Mouse (Mus musculus) CD4-positive helper T cell, adult 2 months (primary cell): ENCODE data around the gene Cd28.

Source experiments
- DNase-seq: peaks from one replicate; pipeline ENCODE4 v3.0.0-alpha.2; 2012; ENCODE audit warnings: low read depth, missing footprints, low spot score

Gene Cd28

GRCm38 (mm10) chr1:60750201-60750765 lies 33.7 kb downstream of the Cd28 start:
- DNase-seq = peak; percentile 76

- no peak for DNase-seq
Measured at GRCm38 (mm10) chr1:60751011-60751410, 34.4 kb downstream of the Cd28 start.

GRCm38 (mm10) chr1:60752986-60753385 lies 36.4 kb downstream of the Cd28 start:
- DNase-seq = peak; percentile 67

- DNase-seq = peak; percentile 60
Measured at GRCm38 (mm10) chr1:60753981-60754380, 37.4 kb downstream of the Cd28 start.

GRCm38 (mm10) chr1:60755391-60756243 lies 39.0 kb downstream of the Cd28 start:
- DNase-seq = peak; percentile 89

GRCm38 (mm10) chr1:60757631-60758030 lies 41.0 kb downstream of the Cd28 start:
- no peak for DNase-seq

- peak; percentile 87 for DNase-seq
Measured at GRCm38 (mm10) chr1:60758226-60758625, 41.6 kb downstream of the Cd28 start.

GRCm38 (mm10) chr1:60759563-60760335 lies 43.1 kb downstream of the Cd28 start:
- DNase-seq = peak; percentile 54

GRCm38 (mm10) chr1:60760475-60760874 lies 43.9 kb downstream of the Cd28 start:
- peak; percentile 42 for DNase-seq

GRCm38 (mm10) chr1:60761528-60762171 lies 45.0 kb downstream of the Cd28 start:
- peak; percentile 73 for DNase-seq

GRCm38 (mm10) chr1:60762451-60762850 lies 45.9 kb downstream of the Cd28 start:
- no peak for DNase-seq

GRCm38 (mm10) chr1:60762916-60763315 lies 46.3 kb downstream of the Cd28 start:
- no peak for DNase-seq

- peak; percentile 43 for DNase-seq
Measured at GRCm38 (mm10) chr1:60771771-60772170, 55.2 kb downstream of the Cd28 start.

GRCm38 (mm10) chr1:60773231-60773630 lies 56.6 kb downstream of the Cd28 start:
- DNase-seq = peak; percentile 11

GRCm38 (mm10) chr1:60776166-60776565 lies 59.6 kb downstream of the Cd28 start:
- DNase-seq = peak; percentile 45

GRCm38 (mm10) chr1:60776906-60777305 lies 60.3 kb downstream of the Cd28 start:
- DNase-seq = peak; percentile 95

- DNase-seq = peak; percentile 66
Measured at GRCm38 (mm10) chr1:60778465-60779115, 62.0 kb downstream of the Cd28 start.

- DNase-seq = peak; percentile 47
Measured at GRCm38 (mm10) chr1:60779176-60779575, 62.6 kb downstream of the Cd28 start.

GRCm38 (mm10) chr1:60781666-60782065 lies 65.1 kb downstream of the Cd28 start:
- peak; percentile 75 for DNase-seq

- DNase-seq = peak; percentile 63
Measured at GRCm38 (mm10) chr1:60793717-60794116, 77.1 kb downstream of the Cd28 start.

- no peak for DNase-seq
Measured at GRCm38 (mm10) chr1:60795677-60796205, 79.1 kb downstream of the Cd28 start.
